Mouse (Mus musculus) spleen, postnatal 36 days (tissue): ENCODE measurements around the gene Mrpl36.

Experiments
- DNase-seq, 2 experiments: peaks; one replicate each; pipeline ENCODE4 v3.0.0; 2022; ENCODE audit warnings: low spot score in 2 of 2, mixed read lengths in 1 of 2

Mrpl36 gene

DNA sequence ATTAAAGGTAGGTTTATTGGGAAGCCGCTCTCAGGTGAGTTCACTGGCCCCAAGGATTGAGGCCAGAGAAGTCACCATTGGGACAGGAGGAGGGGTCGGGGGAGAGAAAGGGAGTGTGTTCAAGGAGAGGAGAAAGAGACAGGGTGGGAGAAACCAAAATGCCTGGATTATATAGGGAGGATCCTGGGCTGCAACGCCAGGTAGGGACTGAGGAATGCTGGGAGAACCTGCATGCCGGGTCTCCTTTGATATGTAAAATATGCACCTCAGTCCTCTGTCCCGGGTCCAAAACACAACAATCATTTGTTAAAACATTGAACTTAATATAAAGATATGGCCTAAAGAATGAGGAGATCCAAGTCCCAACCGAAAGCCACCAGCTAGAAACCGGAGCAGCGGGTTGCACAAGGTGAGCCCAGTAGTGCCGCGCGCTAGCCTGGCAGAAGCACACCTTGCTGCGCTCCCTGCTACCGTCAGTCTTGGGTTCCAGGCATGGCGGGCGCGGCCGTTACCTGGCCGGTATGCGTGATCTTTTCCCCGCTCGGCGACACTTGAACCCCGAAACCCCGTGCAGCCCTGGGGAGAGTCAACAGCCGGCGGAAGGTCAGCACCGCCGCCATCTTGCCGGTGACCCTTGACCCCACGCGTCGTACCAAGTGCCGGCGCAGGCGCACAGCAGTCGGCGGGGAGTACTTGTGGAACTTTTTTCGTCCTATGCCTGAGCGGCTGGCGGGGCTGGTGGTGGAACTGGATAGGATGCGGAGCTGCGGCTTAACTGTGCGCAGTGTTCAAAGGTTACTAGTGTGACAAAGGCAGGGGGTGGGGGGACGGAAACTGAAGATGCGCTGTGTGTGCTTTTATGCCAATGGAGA is at the start of gene Mrpl36, which contains the start of gene Ndufs6:
Gene Mrpl36 (plus strand): TSS at position 687 of the 872 bp plus-strand sequence.
Gene Ndufs6 (minus strand): TSS at position 716 of the 872 bp plus-strand sequence.
- DNase-seq: peak; percentile 90 to 92

DNA sequence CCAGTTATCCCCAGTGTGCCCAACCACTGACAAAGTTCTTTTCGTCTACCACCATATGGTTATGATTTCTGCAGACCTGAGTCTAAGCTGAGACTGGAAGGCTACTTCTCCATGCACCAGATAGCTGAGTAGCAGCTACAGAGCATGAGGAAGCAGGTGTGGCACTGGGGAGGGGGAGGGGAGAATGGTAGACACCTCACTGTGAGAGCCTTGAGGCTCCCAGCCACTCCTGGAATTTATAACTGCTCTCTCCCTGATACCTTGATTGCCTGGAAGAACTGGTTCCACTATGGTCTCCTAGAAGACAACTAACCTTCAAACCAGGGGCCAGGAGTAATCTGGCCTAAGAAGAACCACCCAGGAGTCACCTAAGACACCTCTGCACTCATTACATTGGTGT is 49.1 kb upstream of the Mrpl36 start:
- no peak for DNase-seq

DNA sequence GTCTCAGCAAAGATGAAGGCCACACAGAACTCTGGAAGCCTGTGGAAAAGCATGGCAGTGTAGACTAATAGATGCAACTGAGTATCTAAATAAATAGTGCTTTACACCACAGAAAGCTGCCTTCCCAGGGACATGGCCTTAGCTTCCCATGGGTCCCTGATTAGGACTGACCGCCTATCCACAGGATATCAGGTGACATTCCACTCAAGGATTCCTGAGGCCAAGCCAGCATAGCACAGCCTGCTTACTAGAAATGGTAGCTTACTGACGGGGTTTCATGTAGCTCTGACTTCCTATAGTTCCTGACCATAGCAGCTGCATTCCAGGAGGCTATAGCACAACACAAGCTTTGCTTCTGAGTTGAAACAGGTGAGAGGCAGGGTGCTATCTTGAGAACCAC is 45.9 kb upstream of the Mrpl36 start:
- no peak for DNase-seq

DNA sequence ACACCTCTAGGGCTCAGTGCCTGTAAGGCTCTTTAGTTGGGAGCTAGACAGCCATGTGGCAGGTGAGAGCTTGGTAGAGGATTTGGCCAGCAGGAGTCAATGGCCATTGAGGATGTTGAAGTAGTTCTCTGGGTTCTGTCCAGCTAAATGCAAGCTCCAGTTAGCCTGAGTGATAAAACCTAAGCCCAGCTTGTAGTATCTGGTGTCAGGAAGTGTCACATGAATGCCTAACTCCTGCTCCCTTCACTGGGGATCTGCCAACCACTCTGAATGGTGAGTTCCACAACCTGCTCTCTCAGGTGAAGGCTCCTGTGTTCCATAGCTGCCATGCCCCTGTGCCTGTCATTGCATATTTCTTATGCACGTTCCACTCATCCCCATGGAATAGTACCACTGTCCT is 44.8 kb upstream of the Mrpl36 start:
- DNase-seq: no peak

DNA sequence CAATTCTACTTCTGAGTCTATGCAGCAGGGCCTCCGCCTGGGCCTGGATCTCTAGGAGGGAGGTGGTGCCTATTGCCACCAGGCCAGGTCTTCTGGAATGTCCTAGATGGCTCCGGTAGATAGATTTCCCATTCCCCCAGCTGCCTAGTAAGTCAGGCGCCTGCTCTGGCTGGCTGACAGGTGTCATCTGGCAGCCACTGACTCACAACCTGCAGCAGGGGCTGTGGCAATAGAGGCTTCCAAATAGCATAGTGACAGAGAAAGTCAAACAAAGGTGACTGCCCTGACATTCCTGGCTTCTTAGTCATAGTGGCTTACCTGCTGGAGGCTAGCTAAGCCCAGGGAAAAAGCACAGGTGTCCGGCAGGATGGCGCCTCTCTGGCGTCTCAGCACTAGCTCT is 38.1 kb upstream of the Mrpl36 start:
- DNase-seq: no peak

DNA sequence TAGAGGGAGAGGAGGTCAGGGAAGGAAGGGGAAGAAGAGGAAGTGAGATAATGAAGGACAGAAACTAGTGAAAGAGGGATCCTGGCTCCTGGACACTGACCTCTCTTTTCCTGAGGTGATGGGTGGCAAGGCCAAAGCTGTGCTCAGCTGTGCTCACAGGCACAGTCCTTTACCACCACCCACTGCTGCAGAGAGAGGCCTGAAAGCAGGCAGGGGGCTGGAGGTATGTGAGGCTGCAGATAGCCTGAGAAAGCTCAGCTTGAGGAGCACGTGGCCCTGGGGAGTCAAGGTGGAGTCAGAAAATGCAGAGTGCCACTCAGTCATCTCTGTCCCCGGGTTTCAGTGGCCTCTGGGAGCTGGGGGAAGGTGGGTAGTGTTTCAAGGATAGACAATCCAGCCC is 37.2 kb upstream of the Mrpl36 start:
- DNase-seq: no peak

DNA sequence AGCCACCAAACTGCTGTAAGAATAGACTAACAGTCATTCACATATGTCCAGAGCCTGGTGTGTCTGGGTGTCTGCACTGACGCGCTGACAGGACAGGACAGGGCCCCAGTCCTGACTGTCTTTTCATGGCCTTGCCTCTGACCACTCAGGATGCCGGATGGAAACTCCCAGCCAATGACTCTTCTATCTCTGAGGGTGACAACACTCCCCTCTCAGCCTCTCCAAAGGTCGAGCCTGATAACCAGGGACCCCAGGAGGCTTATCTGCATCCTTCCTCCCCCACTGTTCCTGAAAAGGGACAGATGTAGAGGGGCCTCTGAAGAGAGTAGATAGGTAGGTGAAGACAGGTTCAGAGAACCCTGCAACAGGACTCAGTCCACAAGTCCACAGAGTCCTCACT is 29.6 kb upstream of the Mrpl36 start:
- no peak for DNase-seq

DNA sequence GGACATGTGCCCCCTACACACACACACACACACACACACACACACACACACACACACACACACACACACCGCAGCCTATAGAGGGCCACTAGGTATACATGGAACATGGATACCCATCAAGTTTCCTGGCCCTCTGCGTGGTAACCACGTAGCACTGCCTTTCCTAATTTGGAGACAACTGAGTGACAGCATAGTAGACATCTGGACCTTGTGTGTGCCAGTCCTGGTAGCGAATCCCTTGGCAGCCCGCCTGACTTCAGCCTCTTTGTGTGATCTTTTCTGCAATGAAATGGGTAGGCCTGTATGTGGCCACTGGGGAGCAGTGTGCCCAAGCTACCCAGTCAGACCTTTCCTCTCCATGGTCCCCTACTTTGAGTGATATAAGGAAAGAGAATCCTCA is 29.0 kb upstream of the Mrpl36 start:
- DNase-seq: no peak

DNA sequence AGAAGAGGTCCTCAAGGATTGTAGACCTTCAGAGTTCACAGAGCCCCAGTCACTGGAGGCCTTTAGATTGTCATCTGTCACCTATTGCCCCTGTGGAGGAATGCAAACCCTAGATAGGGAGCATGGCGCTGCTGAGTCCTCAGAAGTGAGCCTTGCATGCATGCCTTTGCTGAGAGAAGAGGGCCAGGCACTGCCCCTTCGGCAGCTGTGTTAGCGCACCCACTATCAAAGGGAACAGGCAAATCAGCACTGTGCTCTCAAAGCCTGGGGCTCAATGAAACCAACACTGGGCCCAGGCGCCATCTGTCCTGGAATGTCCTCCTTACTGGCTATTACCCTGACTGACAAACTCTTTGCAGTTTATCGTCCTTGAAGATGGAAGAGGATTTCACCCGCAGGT is 23.6 kb upstream of the Mrpl36 start:
- DNase-seq: no peak

DNA sequence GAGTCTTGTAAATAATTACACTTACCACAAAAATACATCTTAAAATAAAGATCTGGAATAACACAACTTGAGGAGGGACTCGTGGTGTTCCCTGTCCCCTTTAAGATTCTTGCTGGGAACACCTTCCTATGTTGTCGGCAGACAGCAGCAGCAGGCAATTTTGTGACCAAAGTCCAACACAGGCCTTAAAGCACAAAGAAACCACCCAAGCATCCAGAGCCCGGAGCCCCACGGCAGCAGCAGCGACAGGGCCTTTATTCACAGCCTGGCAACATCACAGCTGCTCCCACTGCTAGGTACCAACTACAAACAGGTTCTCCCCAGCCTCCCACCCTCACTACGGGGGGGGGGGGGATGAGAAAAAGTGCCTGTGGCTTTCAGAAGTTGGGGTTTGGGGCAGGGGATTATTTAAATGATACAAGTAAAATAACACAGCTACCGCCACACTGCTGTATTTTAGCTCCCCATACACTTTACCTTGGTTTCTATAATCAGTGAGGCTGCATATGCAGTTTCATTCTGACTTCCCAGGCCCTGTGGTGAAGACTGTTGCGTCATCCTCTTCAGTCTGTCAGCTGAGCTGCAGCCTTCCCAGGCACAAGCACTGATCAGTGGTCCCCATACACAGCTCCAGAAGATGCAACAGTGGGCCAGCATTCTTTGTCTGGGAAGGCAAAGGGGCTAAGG is 22.8 kb upstream of the Mrpl36 start:
- DNase-seq: no peak

DNA sequence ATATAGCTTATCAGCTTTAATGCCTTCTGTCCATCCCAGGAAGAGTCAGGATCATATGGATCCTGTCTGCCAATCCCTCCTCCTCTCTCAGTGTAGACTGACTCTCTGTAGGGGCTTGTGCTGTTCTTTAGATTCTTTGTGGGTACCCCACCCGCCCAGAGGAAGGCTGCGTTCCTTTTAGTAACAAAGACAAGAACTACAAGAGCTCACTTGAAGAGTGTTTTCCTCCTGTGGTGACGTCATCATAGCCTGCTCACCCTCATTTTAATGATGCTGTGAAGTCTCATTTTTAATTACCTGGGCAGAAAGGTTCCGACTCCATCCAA is 22.3 kb upstream of the Mrpl36 start:
- no peak for DNase-seq

DNA sequence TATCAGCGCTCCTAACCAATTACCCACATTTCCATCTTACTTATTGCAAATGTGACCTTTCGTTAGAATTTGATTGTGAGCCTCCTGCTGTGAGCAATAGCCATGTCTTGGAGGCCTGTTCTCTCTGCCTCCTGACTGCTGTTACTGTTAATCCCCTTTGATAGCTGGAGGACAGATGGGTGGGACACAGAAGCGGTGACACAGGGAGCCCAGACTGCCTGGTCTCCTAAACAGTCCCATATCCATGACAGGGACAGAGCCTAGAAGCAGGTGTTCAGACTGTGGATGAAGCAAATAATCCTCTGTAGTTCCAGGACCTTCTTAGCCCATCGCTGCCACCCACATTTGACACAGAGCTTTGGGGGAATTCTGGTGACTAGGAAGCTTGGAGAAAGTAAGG is 21.9 kb upstream of the Mrpl36 start:
- DNase-seq: no peak

DNA sequence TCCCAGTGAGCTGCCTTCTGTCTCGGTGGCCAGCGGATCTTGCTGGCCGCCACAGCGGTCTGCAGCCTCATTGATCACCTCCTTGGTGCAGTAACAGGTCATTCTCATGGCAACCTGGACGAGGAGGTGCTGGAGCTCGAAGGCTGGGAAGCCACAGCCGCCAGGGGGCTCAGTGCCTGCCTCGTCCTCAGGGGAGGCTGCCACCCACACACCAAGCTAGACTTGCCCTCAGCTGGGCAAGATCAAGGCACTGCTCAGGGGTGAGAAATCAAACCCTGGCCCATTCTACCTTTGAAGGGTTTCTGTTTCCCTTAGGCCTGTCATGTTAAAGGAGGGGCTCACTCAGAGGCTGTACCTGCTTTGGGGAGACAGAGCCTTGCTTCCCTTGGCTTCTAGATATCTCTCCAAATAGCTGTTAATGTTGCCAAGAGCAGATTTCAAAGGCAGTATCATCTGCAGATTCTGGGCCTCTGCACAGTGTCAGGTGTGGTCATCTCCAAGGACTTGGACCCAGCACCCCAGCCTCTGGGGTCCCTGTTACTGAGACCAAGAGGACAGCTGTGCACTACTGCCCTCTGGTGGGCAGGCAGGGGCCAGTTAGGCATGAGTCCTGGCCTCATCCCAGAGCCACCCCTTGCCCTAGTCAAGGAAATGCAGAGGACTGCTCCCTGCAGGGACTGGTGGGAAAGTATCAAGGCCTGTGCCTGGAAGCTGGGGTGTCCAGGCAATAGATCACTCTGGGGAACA is 18.0 kb upstream of the Mrpl36 start:
- DNase-seq: no peak

DNA sequence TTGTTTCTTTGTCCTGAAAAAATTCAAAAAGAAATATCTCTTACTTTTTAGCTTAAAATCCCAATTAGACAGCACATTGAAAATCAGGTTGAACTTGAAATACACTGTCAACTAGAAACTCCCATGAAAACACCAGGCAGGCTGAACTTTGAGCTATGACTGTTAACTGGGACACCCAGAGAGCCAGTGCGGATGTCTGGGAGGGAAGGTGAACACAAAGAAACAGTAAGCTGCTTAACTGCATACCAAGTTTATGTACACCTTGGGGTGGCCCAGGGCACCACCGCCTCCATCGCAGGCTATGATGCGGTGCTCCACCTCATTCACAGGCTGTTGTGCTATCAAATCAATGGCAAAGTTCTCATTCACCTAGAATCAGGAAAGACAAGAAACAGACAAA is 8.3 kb upstream of the Mrpl36 start:
- DNase-seq: no peak

DNA sequence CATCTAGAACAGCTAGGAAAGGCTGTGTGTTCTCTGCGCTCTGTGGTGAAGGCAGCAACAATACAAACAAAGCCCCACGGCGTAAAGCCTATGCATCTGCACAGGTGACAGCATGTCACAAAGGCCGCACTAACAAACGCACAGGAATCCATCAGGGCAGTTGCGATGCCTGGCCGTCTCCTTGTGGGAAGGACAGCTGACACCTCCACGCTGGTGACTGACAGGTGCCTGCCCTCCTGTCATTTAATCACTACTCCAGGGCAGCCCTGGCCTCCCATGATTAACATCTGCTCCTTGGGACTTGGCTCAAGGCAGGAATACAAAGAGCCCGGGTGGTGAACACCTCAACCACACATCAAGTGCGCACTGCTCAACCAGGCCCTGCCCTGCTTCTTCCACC is 5.7 kb upstream of the Mrpl36 start:
- DNase-seq: no peak

DNA sequence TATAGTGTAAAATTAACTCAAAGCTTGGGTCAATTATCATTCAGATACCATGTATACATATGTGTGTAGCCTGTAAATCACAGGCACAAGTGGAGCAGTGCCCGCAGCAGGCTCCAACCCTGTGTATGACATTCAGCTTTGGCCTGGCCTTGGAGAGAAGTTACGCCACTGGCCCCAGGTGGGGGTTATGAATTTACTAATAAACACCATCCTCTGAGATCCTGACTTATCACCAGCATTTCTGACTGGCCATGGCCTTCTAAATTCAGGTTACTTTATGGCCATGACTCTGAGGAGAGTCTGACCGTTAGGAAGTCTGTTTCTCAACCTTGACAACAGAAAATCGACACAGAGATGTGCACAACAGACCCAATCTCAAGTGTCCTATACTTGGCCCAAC is 4.9 kb upstream of the Mrpl36 start:
- no peak for DNase-seq

DNA sequence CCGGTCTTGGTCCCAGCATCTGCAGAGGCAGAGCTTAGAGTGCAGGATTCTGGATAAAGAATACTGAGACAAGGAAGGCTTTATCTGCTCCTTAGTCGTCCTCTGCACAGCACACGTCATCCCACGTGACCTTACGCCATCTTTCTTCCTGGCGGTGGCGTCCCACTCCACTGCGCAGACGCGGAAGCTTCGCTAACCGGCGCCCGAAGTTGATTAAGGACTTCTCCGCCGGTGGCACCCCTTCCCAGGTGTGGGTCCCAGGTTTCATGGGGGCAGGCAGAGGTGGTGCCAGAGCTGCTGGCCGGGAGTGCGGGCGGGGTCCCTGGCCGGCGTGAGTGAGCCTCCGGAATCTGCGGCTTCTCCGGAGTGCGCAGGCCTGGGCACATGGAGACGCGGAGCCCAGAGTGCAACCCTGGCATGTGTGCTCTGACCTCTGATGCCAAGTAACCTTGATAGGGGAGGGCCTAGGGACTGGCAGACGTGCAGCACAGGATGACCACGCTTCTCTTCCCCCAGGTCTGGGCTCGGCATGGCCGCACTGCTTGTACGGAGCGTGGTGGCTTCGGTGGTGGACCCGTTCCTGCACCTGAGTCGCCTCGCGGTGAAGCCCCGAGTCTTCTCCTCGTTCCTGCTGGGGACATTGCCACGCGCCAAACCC is 2.7 kb downstream of the Mrpl36 start:
- DNase-seq: peak; percentile 83 to 85

DNA sequence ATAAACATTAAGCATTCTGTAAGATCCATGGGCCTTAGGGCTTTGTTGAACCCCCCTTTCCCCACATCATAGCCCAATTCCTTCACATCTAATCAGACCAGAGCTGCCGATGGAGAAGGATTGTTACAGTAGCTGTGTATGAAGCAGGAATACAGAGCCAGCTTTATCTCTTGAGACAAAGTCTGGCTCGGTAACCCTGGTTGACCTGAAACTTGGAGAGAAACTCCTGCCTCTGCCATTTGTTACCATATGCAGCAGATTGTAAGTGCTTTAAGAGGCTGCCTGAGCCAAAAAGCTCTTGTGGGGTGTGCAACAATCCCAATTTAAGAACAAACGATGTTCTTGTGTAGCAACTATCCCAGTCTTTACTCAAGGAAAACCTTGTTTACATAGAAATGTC is 3.4 kb downstream of the Mrpl36 start:
- DNase-seq: no peak

DNA sequence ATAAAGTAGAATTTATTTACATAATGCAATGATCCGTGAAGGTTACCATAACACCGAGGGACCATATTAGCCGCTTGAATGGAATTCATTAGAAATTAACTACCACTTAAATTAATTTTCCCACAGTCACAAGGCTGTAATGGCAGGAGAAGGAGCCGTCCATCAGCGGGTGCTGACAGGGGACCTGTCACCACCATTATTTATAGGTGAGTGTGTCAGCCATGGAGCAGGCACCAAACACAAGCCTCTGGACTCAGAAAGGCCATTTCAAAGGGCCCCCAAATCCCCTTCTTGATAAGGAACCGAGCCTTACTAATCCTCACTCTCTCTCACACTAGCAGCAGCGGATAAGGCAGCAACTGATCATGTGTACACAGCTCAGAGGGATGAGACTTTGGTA is 8.4 kb downstream of the Mrpl36 start:
- DNase-seq: no peak

DNA sequence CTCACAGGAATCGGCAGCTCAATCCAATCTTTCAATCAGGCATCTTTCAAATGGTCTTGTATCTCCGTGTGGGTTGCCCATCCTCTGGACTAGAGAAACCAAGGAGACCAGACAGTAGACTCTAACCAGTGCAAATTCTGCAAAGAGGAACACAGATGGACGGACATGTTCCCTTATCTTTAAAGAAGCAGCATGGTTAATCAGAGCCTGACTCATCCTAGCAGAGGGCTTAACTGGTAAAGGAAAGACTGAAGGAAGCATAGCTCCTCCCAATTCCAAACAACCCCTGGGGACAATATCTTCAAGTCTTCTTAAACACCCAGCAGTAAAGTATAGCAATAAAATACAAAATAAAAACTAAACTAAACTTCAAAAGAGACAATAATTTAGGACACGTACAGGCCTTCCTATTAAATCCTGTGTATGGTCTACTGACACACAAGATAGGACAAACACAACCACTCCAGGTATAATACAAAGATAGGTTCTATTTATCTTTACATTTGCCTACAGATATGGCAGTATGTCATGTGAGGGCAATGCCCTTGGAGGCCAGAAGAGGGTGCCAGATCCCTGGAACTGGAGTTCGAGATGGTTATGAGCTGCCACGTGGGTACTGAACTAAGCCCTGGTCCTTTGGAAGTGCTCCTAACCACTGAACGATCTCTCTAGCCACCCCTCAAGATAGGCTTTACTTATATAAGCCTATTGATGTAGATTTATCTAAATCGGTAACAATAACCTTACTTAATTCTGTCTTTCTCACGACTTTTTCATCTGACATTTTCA is 17.0 kb downstream of the Mrpl36 start:
- no peak for DNase-seq

DNA sequence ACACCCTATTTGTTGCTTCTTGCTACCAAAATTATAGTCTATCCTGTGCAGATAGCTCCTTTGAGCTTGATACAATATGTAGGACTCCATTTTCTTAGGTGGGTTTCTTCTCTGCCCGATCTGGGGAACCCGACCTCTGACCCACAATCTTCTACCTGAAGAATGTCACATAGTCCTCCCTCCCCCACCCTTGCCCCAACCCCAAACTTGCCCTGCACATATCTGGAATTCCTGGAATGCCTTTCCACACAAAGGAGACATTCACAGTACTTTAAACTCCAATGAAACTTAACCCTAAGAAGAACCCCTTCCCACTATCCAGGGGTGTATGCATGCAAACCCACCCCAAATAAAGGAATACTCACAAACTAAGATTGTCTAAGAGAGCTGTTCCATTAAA is 17.8 kb downstream of the Mrpl36 start:
- DNase-seq: no peak
